Mouse (Mus musculus) stomach, postnatal 0 days (tissue): ENCODE results near the gene Tipin. TPM values are rescaled to one million over a fixed set of nuclear protein-coding genes. Genes with fewer than 3 reads are reported as not detected.

Experiments used
- ATAC-seq: fragments of 200-750 bp; cut with Nextera tagmentation; 2 replicates; pipeline ENCODE4 v1.8.0; 2017; ENCODE audit not compliant: low FRiP score, low TSS enrichment
- DNase-seq: peaks from one replicate; pipeline ENCODE4 v3.0.0-alpha.2; 2016; ENCODE audit warnings: low spot score
- H3K27ac ChIP-seq: fragments of 300-500 bp; sonication (generic); replicated peaks from 2 replicates; pipeline ENCODE4 v1.5.1; 2014; ENCODE audit warnings: mild to moderate bottlenecking, control low read depth
- H3K27me3 ChIP-seq: fragments of 300-500 bp; sonication (generic); 2 replicates; pipeline ENCODE4 v1.6.1; 2014; ENCODE audit warnings: low read length; ENCODE audit not compliant: control insufficient read depth, insufficient read depth
- H3K36me3 ChIP-seq: fragments of 300-500 bp; sonication (generic); 2 replicates; pipeline ENCODE4 v1.6.1; 2014; ENCODE audit warnings: low read length, mixed read lengths; ENCODE audit not compliant: control insufficient read depth, insufficient read depth
- H3K4me1 ChIP-seq: fragments of 300-500 bp; sonication (generic); replicated peaks from 2 replicates; pipeline ENCODE4 v1.6.1; 2014; ENCODE audit warnings: antibody characterized with exemption; ENCODE audit not compliant: control insufficient read depth, insufficient read depth
- H3K4me2 ChIP-seq: fragments of 300-500 bp; sonication (generic); replicated peaks from 2 replicates; pipeline ENCODE4 v1.6.1; 2014; ENCODE audit warnings: low read depth, mild to moderate bottlenecking, control low read depth, moderate library complexity
- H3K4me3 ChIP-seq: fragments of 300-500 bp; sonication (generic); 2 replicates; pipeline ENCODE4 v1.5.1; 2014; ENCODE audit warnings: low read depth, low read length, control low read depth
- H3K9ac ChIP-seq: fragments of 300-500 bp; sonication (generic); 2 replicates; pipeline ENCODE4 v1.6.1; 2014; ENCODE audit warnings: mild to moderate bottlenecking, low read length, control low read depth, mixed read lengths
- H3K9me3 ChIP-seq: fragments of 300-500 bp; sonication (generic); 2 replicates; pipeline ENCODE4 v1.6.1; 2016; ENCODE audit warnings: low read length; ENCODE audit not compliant: control insufficient read depth
- CTCF ChIP-seq: IDR thresholded peaks from 2 replicates; pipeline ENCODE4 v1.5.1; 2016; ENCODE audit warnings: antibody characterized with exemption, low read depth, mild to moderate bottlenecking, moderate library complexity
- EP300 ChIP-seq: optimal IDR thresholded peaks from 2 replicates; pipeline ENCODE3; 2016; ENCODE audit warnings: antibody characterized with exemption
- WGBS: fragments of 180-500 bp; shearing (Covaris S2); extraction: QIAGEN DNeasy Blood & Tissue Kit; methylation state at CpG from one replicate; pipeline ENCODE4 v1.1.7; 2014; 5-methylcytosine and 5-hydroxymethylcytosine counted together
- polyA plus RNA-seq: library from polyadenylated mRNA; unstranded; fragments of >200 nt; fragmentation: Nextera tagmentation; extraction: Ambion mirVana; gene quantifications from 2 replicates; pipeline ENCODE4 v1.2.1, GENCODE M21; 2015

Gene Tipin
- polyA plus RNA-seq, 1 experiment from 2014 or later, result 85.7 TPM

DNA sequence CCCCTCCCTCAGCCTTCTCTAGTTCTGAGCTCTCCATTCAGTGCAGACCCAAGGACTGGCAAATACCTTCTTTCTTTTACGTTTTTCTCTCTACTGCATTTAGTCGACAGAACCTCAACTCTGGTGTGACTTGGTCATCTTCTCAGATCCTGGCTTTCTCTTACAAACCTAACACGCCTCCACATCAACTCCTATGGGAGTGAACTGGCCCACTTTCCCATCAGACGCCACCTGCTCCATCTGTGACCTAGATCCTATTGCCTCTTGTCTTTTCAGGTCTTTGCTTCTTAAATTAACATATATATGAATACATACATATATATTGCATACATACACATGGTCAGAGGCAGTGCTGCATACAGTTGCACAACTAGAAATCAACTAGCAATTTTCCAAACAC is 7.6 kb upstream of the Tipin start:
- Histone ChIP-seq H3K36me3 (no peaks in the 10 kb centered on the region), H3K27ac (no peak overlapping the region), H3K4me1 (no peaks in the 10 kb centered on the region), H3K9me3 (no peaks in the 10 kb centered on the region), H3K27me3 (no peaks in the 10 kb centered on the region), H3K4me2 (no peak overlapping the region), H3K4me3 (no peak overlapping the region), H3K9ac (no peak overlapping the region)
- ATAC-seq, result no peak
- 78% methylated on average over 4 of the region's 4 CpGs for WGBS
- DNase-seq, result no peak
- no peak for TF ChIP-seq CTCF
- no peak for TF ChIP-seq EP300

DNA sequence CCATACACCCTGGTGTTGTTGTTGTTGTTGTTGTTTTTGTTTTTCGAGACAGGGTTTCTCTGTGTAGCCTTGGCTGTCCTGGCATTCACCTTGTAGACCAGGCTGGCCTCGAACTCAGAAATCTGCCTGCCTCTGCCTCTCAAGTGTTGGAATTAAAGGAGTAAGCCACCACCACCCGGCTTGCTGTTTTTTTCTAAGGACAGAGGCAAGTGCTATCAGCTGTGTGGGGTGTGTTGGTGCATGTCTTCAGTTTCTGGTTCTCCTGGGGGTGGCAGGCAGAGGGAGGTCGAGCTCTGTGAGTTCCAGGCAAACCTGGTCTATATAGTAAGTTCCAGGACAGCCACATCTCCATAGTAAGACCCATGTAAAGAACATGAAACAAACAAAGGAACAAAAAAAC is 7.1 kb upstream of the Tipin start:
- ATAC-seq, result no peak
- WGBS, result 71% methylated on average over 4 of the region's 4 CpGs
- no peaks in the 10 kb centered on the region for H3K36me3 ChIP-seq
- H3K27me3 ChIP-seq, result no peaks in the 10 kb centered on the region
- no peak overlapping the region for H3K9ac ChIP-seq
- no peaks in the 10 kb centered on the region for H3K9me3 ChIP-seq
- TF ChIP-seq EP300 (no peak), CTCF (no peak)
- no peaks in the 10 kb centered on the region for H3K4me1 ChIP-seq
- H3K27ac ChIP-seq, result no peak overlapping the region
- H3K4me2 ChIP-seq, result no peak overlapping the region
- no peak overlapping the region for H3K4me3 ChIP-seq
- no peak for DNase-seq

DNA sequence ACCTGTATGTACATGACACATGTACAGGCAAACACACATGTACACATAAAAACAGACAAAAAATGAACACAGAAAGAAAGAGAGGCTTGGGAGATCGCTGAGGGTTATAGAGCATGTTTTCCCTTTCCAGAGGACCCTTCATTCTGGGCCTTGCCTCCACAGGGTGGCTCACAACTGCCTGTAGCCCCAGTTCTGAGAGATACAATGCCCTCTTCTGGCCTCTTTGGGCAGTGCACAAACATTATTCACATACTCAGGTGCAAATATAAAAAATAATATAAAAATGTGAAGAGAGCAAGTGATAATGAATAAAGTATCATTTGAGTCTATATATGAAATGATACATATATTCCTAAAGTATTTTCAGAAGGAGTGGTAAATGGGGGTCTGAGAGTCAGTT is 6.5 kb upstream of the Tipin start:
- Histone ChIP-seq H3K4me3 (no peak overlapping the region), H3K4me1 (no peaks in the 10 kb centered on the region), H3K27me3 (no peaks in the 10 kb centered on the region), H3K4me2 (no peak overlapping the region), H3K9ac (no peak overlapping the region), H3K27ac (no peak overlapping the region), H3K9me3 (no peaks in the 10 kb centered on the region), H3K36me3 (no peaks in the 10 kb centered on the region)
- DNase-seq (no peak), ATAC-seq (no peak)
- WGBS, result 68% methylated on average over 1 of the region's 1 CpGs
- TF ChIP-seq CTCF (peak; percentile 54), EP300 (no peak)

DNA sequence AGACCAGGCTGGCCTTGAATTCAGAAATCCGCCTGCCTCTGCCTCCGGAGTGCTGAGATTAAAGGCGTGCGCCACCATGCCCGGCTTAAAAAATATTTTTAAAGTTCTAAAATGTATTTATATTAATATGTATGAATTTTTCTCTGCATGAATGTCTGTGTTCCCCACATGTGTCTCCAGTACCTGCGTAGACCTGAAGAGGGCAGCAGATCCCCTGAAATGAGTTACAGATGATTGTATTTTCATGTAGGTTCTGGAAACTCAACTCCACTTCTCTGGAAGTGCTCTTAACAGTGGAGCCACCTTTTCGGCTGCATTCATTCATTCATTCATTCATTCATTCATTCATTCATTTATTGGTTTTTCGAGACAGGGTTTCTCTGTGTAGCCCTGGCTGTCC is 3.7 kb upstream of the Tipin start:
- 70% methylated on average over 8 of the region's 8 CpGs for WGBS
- H3K9ac ChIP-seq, result no peak overlapping the region
- ATAC-seq, result no peak

DNA sequence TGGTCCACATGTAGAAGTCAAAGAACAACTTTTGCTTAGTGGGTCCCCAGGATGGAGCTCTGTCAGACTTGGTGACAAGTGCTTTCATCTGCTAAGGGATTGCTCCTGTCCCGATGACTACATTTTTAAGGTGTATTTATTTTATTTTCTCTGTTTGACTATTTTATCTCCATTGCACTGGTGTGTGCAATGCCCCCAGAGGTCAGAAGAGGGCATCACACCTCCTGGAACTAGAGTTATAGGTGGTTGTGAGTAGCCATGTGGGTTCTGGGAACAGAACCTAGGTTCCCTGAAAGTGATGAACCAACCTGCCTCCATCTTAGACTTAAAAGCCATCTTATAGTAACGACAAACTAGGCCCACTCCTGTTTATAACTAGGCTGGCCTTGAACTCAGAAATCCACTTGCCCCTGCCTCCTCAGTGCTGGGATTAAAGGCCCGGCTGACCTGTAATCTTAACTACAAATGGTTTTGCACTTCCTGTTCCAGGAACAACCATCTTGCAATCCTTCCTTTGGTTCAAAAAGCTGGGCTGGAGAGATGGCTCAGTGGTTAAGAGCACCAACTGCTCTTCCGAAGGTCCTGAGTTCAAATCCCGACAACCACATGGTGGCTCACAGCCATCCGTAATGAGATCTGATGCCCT is 2.6 kb upstream of the Tipin start:
- no peak overlapping the region for H3K9ac ChIP-seq
- H3K27ac ChIP-seq, result no peak overlapping the region
- no peak for DNase-seq
- no peak overlapping the region for H3K4me2 ChIP-seq
- no peak overlapping the region for H3K4me3 ChIP-seq
- 91% methylated on average over 6 of the region's 6 CpGs for WGBS
- TF ChIP-seq EP300 (no peak), CTCF (peak; percentile 23)
- H3K4me1 ChIP-seq, result no peaks in the 10 kb centered on the region
- no peak for ATAC-seq
- H3K36me3 ChIP-seq, result no peaks in the 10 kb centered on the region
- H3K9me3 ChIP-seq, result no peaks in the 10 kb centered on the region
- H3K27me3 ChIP-seq, result no peaks in the 10 kb centered on the region

More for the DNA sequence above, 3.7 kb upstream of the Tipin start:
- H3K9me3 ChIP-seq, result no peaks in the 10 kb centered on the region
- no peak overlapping the region for H3K4me3 ChIP-seq
- no peaks in the 10 kb centered on the region for H3K27me3 ChIP-seq
- TF ChIP-seq EP300 (no peak), CTCF (peak; percentile 85)
- no peak overlapping the region for H3K27ac ChIP-seq
- DNase-seq, result peak; percentile 78
- no peak overlapping the region for H3K4me2 ChIP-seq
- H3K36me3 ChIP-seq, result no peaks in the 10 kb centered on the region
- H3K4me1 ChIP-seq, result no peaks in the 10 kb centered on the region

DNA sequence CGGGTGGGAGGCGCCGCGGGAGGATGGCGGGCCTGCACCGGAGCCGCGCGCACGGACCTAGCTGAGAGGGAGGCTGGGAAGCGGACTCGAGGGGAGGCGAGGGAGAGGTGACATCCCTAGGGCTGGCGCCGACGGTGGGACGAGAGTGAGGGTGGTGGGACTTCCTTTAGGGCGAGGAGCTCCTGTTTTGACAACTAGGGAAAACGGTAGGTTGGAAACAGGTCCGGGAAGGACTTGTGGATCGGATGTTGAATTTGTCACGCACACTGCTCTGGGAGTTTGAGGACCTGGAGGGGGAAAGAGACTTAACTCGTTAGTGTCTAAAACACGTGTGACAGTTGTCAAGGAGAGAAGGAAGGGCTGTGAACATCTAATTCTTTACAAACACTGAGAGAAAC is 399 bp downstream of the Tipin start:
- peak overlapping the region; percentile 71 for H3K4me3 ChIP-seq
- WGBS, result under 1% methylated on average over 24 of the region's 24 CpGs
- H3K9ac ChIP-seq, result peak overlapping the region; percentile 82
- peak overlapping the region; percentile 63 for H3K4me2 ChIP-seq
- TF ChIP-seq CTCF (no peak), EP300 (peak; percentile 24)
- H3K36me3 ChIP-seq, result no peaks in the 10 kb centered on the region
- DNase-seq (no peak), ATAC-seq (peak; percentile 86)
- no peaks in the 10 kb centered on the region for H3K27me3 ChIP-seq
- H3K27ac ChIP-seq, result peak overlapping the region; percentile 81
- H3K4me1 ChIP-seq, result no peaks in the 10 kb centered on the region
- no peaks in the 10 kb centered on the region for H3K9me3 ChIP-seq
